Mouse (Mus musculus) midbrain, postnatal 0 days (tissue): Measurements from ENCODE around the gene Lrrfip2. TPM values are rescaled to one million over a fixed set of nuclear protein-coding genes. Genes with fewer than 3 reads are reported as not detected.
A peak's percentile ranks its signal among the peaks of the same experiment; 100 is the strongest.

Experiments used
- ATAC-seq: fragments of 200-750 bp; cut with Nextera tagmentation; 2 replicates; pipeline ENCODE4 v1.8.0; 2017; ENCODE audit warnings: moderate number of reproducible peaks, mild to moderate bottlenecking, moderate TSS enrichment, moderate library complexity; ENCODE audit not compliant: low FRiP score
- DNase-seq: peaks from one replicate; pipeline ENCODE4 v3.0.0-alpha.2; 2015; ENCODE audit warnings: low spot score
- H3K27ac ChIP-seq: fragments of 300-500 bp; sonication (generic); 2 replicates; pipeline ENCODE4 v1.5.1; 2014; ENCODE audit warnings: low read depth, mild to moderate bottlenecking, low read length, mixed read lengths
- H3K27me3 ChIP-seq: fragments of 300-500 bp; sonication (generic); 2 replicates; pipeline ENCODE4 v1.6.1; 2014; ENCODE audit warnings: low read length, control low read depth, mixed read lengths; ENCODE audit not compliant: insufficient read depth
- H3K36me3 ChIP-seq: fragments of 300-500 bp; sonication (generic); 2 replicates; pipeline ENCODE4 v1.6.1; 2014; ENCODE audit warnings: low read length, control low read depth, mixed read lengths; ENCODE audit not compliant: insufficient read depth
- H3K4me1 ChIP-seq: fragments of 300-500 bp; sonication (generic); 2 replicates; pipeline ENCODE4 v1.6.1; 2014; ENCODE audit warnings: mild to moderate bottlenecking, control low read depth, antibody characterized with exemption, low read length, mixed read lengths; ENCODE audit not compliant: insufficient read depth
- H3K4me2 ChIP-seq: fragments of 300-500 bp; sonication (generic); 2 replicates; pipeline ENCODE4 v1.6.1; 2014; ENCODE audit warnings: low read depth, mild to moderate bottlenecking, low read length, mixed read lengths; ENCODE audit not compliant: poor library complexity, severe bottlenecking
- H3K4me3 ChIP-seq: fragments of 300-500 bp; sonication (generic); 2 replicates; pipeline ENCODE4 v1.5.1; 2014; ENCODE audit warnings: low read depth, mild to moderate bottlenecking, low read length, moderate library complexity
- H3K9ac ChIP-seq: fragments of 300-500 bp; sonication (generic); replicated peaks from 2 replicates; pipeline ENCODE4 v1.6.1; 2014; ENCODE audit warnings: mild to moderate bottlenecking, low read length, moderate library complexity, mixed read lengths; ENCODE audit not compliant: poor library complexity, severe bottlenecking
- H3K9me3 ChIP-seq: fragments of 300-500 bp; sonication (generic); 2 replicates; pipeline ENCODE4 v1.6.1; 2016; ENCODE audit warnings: low read length, control low read depth
- CTCF ChIP-seq: IDR thresholded peaks from 2 replicates; pipeline ENCODE4 v1.5.1; 2016; ENCODE audit warnings: antibody characterized with exemption, mild to moderate bottlenecking
- WGBS: fragments of 180-500 bp; shearing (Covaris S2); extraction: QIAGEN DNeasy Blood & Tissue Kit; methylation state at CpG from one replicate; pipeline ENCODE4 v1.1.7; 2014; 5-methylcytosine and 5-hydroxymethylcytosine counted together
- polyA plus RNA-seq: library from polyadenylated mRNA; unstranded; fragments of >200 nt; fragmentation: Nextera tagmentation; extraction: Ambion mirVana; gene quantifications from 2 replicates; pipeline ENCODE4 v1.2.1, GENCODE M21; 2015
- total RNA-seq: library from RNA; depleted of rRNA; stranded (reverse); fragments of >200 nt; gene quantifications from 2 replicates; pipeline ENCODE4 v1.2.3, GENCODE M21; 2014

Gene Lrrfip2
- total and polyA plus RNA-seq, 2 experiments from 2014 or later = 23.7 to 42.2 TPM

- WGBS = 96% methylated on average over 5 of the region's 5 CpGs
- no peak overlapping the region for H3K9ac ChIP-seq
Measured at GRCm38 (mm10) chr9:111220551-111221080, 103.2 kb downstream of the Lrrfip2 start.

GRCm38 (mm10) chr9:111221580-111221979 is 104.2 kb downstream of the Lrrfip2 start:
- Histone ChIP-seq H3K27ac (no peak overlapping the region), H3K4me3 (no peak overlapping the region), H3K4me2 (no peak overlapping the region), H3K9me3 (no peaks in the 10 kb centered on the region), H3K27me3 (no peaks in the 10 kb centered on the region), H3K9ac (no peak overlapping the region), H3K36me3 (peaks cover 42% of the 10 kb centered on the region), H3K4me1 (no peaks in the 10 kb centered on the region)
- DNase-seq (no peak), ATAC-seq (no peak)
- no peak for TF ChIP-seq CTCF
- 90% methylated on average over 1 of the region's 1 CpGs for WGBS

More at GRCm38 (mm10) chr9:111220551-111221080, 103.2 kb downstream of the Lrrfip2 start:
- Histone ChIP-seq H3K4me2 (no peak overlapping the region), H3K4me3 (no peak overlapping the region), H3K36me3 (peaks cover 45% of the 10 kb centered on the region), H3K4me1 (no peaks in the 10 kb centered on the region), H3K27ac (no peak overlapping the region), H3K27me3 (no peaks in the 10 kb centered on the region), H3K9me3 (no peaks in the 10 kb centered on the region)
- no peak for DNase-seq
- ATAC-seq = no peak
- TF ChIP-seq CTCF = no peak

DNA sequence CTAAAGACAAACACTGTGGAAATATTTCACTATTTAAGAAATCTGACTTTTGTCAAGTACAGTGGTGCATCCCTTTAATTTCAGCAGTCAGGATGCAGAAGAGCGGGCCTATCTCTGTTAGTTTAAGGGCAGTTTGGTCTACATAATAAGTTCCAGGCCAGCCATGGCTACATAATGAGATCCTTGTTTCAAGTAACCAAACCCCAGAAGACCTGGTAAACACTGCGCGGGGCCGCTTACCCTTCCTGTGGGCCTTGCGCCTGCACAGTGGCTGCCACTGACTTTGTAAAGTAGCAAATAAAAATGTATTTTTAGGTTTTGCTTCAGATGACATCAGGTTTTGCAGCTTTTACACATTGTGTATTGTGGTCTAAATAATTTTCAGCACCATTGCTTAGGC is 106.0 kb downstream of the Lrrfip2 start:
- ATAC-seq = no peak
- H3K36me3 ChIP-seq = peaks cover 47% of the 10 kb centered on the region

GRCm38 (mm10) chr9:111228446-111228845 is 111.1 kb downstream of the Lrrfip2 start:
- H3K9me3 ChIP-seq = no peaks in the 10 kb centered on the region
- no peaks in the 10 kb centered on the region for H3K27me3 ChIP-seq
- no peaks in the 10 kb centered on the region for H3K4me1 ChIP-seq
- no peak for ATAC-seq
- H3K4me2 ChIP-seq = no peak overlapping the region
- WGBS = 91% methylated on average over 5 of the region's 5 CpGs
- H3K4me3 ChIP-seq = no peak overlapping the region
- H3K9ac ChIP-seq = no peak overlapping the region
- peaks cover 48% of the 10 kb centered on the region for H3K36me3 ChIP-seq
- no peak for DNase-seq
- H3K27ac ChIP-seq = no peak overlapping the region
- no peak for TF ChIP-seq CTCF

More for the DNA sequence above, 106.0 kb downstream of the Lrrfip2 start:
- no peak overlapping the region for H3K27ac ChIP-seq
- no peak for TF ChIP-seq CTCF
- no peaks in the 10 kb centered on the region for H3K9me3 ChIP-seq
- 96% methylated on average over 5 of the region's 5 CpGs for WGBS
- DNase-seq = no peak
- no peak overlapping the region for H3K4me3 ChIP-seq
- H3K9ac ChIP-seq = no peak overlapping the region
- H3K4me2 ChIP-seq = no peak overlapping the region
- no peaks in the 10 kb centered on the region for H3K27me3 ChIP-seq
- H3K4me1 ChIP-seq = no peaks in the 10 kb centered on the region

- no peak for ATAC-seq
- peaks cover 32% of the 10 kb centered on the region for H3K36me3 ChIP-seq
Measured at GRCm38 (mm10) chr9:111234701-111235100, 117.3 kb downstream of the Lrrfip2 start.

DNA sequence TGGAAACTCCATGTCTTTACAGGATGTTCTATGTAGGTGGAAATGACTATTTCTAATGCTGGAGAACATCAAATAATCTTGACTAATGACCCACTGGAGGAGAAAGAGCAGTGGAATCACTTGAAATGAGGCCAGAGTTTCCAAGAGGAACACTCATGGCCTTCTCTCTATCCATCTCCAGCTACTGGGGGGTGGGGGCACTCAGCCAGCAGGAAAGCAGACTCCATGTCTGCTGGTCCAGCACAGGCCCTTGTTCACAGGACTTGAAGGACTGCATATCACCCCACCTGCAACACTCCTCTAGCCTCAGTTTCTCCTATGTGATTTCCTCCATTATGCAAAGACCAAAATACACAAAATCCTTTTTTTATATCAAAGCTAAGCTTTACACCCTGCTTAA is 120.3 kb downstream of the Lrrfip2 start:
- Histone ChIP-seq H3K36me3 (peaks cover 29% of the 10 kb centered on the region), H3K4me1 (no peaks in the 10 kb centered on the region), H3K4me2 (no peak overlapping the region), H3K27ac (no peak overlapping the region), H3K9me3 (no peaks in the 10 kb centered on the region), H3K9ac (no peak overlapping the region), H3K4me3 (no peak overlapping the region), H3K27me3 (no peaks in the 10 kb centered on the region)
- ATAC-seq = no peak
- DNase-seq = no peak
- no peak for TF ChIP-seq CTCF

More at GRCm38 (mm10) chr9:111234701-111235100, 117.3 kb downstream of the Lrrfip2 start:
- DNase-seq = no peak
- WGBS = 91% methylated on average over 9 of the region's 9 CpGs
- Histone ChIP-seq H3K4me3 (no peak overlapping the region), H3K4me1 (no peaks in the 10 kb centered on the region), H3K9ac (no peak overlapping the region), H3K27me3 (no peaks in the 10 kb centered on the region), H3K9me3 (no peaks in the 10 kb centered on the region), H3K27ac (no peak overlapping the region), H3K4me2 (no peak overlapping the region)
- TF ChIP-seq CTCF = 0 out of 2 replicates have a peak, but pooled peaks have one; percentile 13
